Mouse (Mus musculus): Measurements from ENCODE around the gene Hcrtr1. TPM values are rescaled to one million over a fixed set of nuclear protein-coding genes. Genes with fewer than 3 reads are reported as not detected.

Gene Hcrtr1
- polyA plus RNA-seq, 1 experiment from 2014 or later: not detected

- H3K4me3 ChIP-seq (ENCODE audit: inconsistent target): no peak overlapping the region
These were observed 26.4 kb downstream of the Hcrtr1 start for GRCm38 (mm10) chr4:130112732-130113131.

GRCm38 (mm10) chr4:130112299-130112698, 26.9 kb downstream of the Hcrtr1 start:
- no peak overlapping the region for H3K4me3 ChIP-seq (ENCODE audit: inconsistent target)
- H3K79me2 ChIP-seq (ENCODE audit: inconsistent target): peaks cover 74% of the 10 kb centered on the region
- peaks cover 15% of the 10 kb centered on the region; the same call in 1 of the 2 replicates for H3K36me3 ChIP-seq (ENCODE audit: inconsistent target)
- WGBS (ENCODE audit: missing documents): 5% methylated on average over 7 of the region's 7 CpGs
- H3K27ac ChIP-seq: no peak overlapping the region

More at GRCm38 (mm10) chr4:130112732-130113131, 26.4 kb downstream of the Hcrtr1 start:
- Histone ChIP-seq H3K79me2 (ENCODE audit: inconsistent target) (peaks cover 72% of the 10 kb centered on the region), H3K36me3 (ENCODE audit: inconsistent target) (peaks cover 15% of the 10 kb centered on the region; the same call in 1 of the 2 replicates), H3K27ac (no peak overlapping the region)
- 90% methylated on average over 1 of the region's 1 CpGs for WGBS (ENCODE audit: missing documents)

- peaks cover 10% of the 10 kb centered on the region; the same call in 1 of the 2 replicates for H3K36me3 ChIP-seq (ENCODE audit: inconsistent target)
- WGBS (ENCODE audit: missing documents): 93% methylated on average over 7 of the region's 7 CpGs
- H3K4me3 ChIP-seq (ENCODE audit: inconsistent target): no peak overlapping the region
- no peak overlapping the region for H3K27ac ChIP-seq
- H3K79me2 ChIP-seq (ENCODE audit: inconsistent target): peaks cover 73% of the 10 kb centered on the region
These were observed 29.1 kb downstream of the Hcrtr1 start for GRCm38 (mm10) chr4:130110091-130110490.

GRCm38 (mm10) chr4:130109666-130110065, 29.5 kb downstream of the Hcrtr1 start:
- WGBS (ENCODE audit: missing documents): 93% methylated on average over 9 of the region's 9 CpGs
- Histone ChIP-seq H3K79me2 (ENCODE audit: inconsistent target) (peaks cover 69% of the 10 kb centered on the region), H3K36me3 (ENCODE audit: inconsistent target) (peaks cover 8% of the 10 kb centered on the region; the same call in 1 of the 2 replicates), H3K4me3 (ENCODE audit: inconsistent target) (no peak overlapping the region), H3K27ac (no peak overlapping the region)

GRCm38 (mm10) chr4:130108929-130109328, 30.2 kb downstream of the Hcrtr1 start:
- Histone ChIP-seq H3K27ac (no peak overlapping the region), H3K4me3 (ENCODE audit: inconsistent target) (no peak overlapping the region)
- 46% methylated on average over 3 of the region's 3 CpGs for WGBS (ENCODE audit: missing documents)

GRCm38 (mm10) chr4:130107444-130108131, 31.6 kb downstream of the Hcrtr1 start:
- H3K79me2 ChIP-seq (ENCODE audit: inconsistent target): peaks cover 50% of the 10 kb centered on the region
- H3K4me3 ChIP-seq (ENCODE audit: inconsistent target): peak overlapping the region; percentile 96
- no peaks in the 10 kb centered on the region for H3K36me3 ChIP-seq (ENCODE audit: inconsistent target)
- WGBS (ENCODE audit: missing documents): under 1% methylated on average over 39 of the region's 39 CpGs
- H3K27ac ChIP-seq: peak overlapping the region; percentile 62

More at GRCm38 (mm10) chr4:130108929-130109328, 30.2 kb downstream of the Hcrtr1 start:
- peaks cover 64% of the 10 kb centered on the region for H3K79me2 ChIP-seq (ENCODE audit: inconsistent target)
- peaks cover 8% of the 10 kb centered on the region; the same call in 1 of the 2 replicates for H3K36me3 ChIP-seq (ENCODE audit: inconsistent target)

- Histone ChIP-seq H3K79me2 (ENCODE audit: inconsistent target) (peaks cover 45% of the 10 kb centered on the region), H3K36me3 (ENCODE audit: inconsistent target) (no peaks in the 10 kb centered on the region), H3K27ac (peak overlapping the region; percentile 62), H3K4me3 (ENCODE audit: inconsistent target) (peak overlapping the region; percentile 96)
- 13% methylated on average over 14 of the region's 14 CpGs for WGBS (ENCODE audit: missing documents)
These were observed 32.1 kb downstream of the Hcrtr1 start for GRCm38 (mm10) chr4:130107065-130107443.

GRCm38 (mm10) chr4:130104584-130104983, 34.6 kb downstream of the Hcrtr1 start:
- Histone ChIP-seq H3K36me3 (ENCODE audit: inconsistent target) (no peaks in the 10 kb centered on the region), H3K4me3 (ENCODE audit: inconsistent target) (no peak overlapping the region), H3K79me2 (ENCODE audit: inconsistent target) (peaks cover 20% of the 10 kb centered on the region), H3K27ac (no peak overlapping the region)
- 47% methylated on average over 4 of the region's 4 CpGs for WGBS (ENCODE audit: missing documents)

- H3K4me3 ChIP-seq (ENCODE audit: inconsistent target): no peak overlapping the region
- H3K79me2 ChIP-seq (ENCODE audit: inconsistent target): peaks cover 11% of the 10 kb centered on the region
- no peak overlapping the region for H3K27ac ChIP-seq
- WGBS (ENCODE audit: missing documents): 89% methylated on average over 12 of the region's 12 CpGs
- H3K36me3 ChIP-seq (ENCODE audit: inconsistent target): no peaks in the 10 kb centered on the region
These were observed 35.5 kb downstream of the Hcrtr1 start for GRCm38 (mm10) chr4:130103632-130104031.

GRCm38 (mm10) chr4:130102111-130102651, 37.0 kb downstream of the Hcrtr1 start, which contains the start of gene Pef1:
Gene Pef1 (plus strand): TSS chr4:130102558.
- Histone ChIP-seq H3K27ac (no peak within 1 kb of the TSS), H3K79me2 (ENCODE audit: inconsistent target) (no peaks in the 10 kb centered on the region), H3K4me3 (ENCODE audit: inconsistent target) (no peak within 1 kb of the TSS), H3K36me3 (ENCODE audit: inconsistent target) (no peaks in the 10 kb centered on the region)
- WGBS (ENCODE audit: missing documents): 20% methylated on average over 6 of the region's 6 CpGs

GRCm38 (mm10) chr4:130101183-130101582, 38.0 kb downstream of the Hcrtr1 start:
- H3K4me3 ChIP-seq (ENCODE audit: inconsistent target): no peak overlapping the region
- WGBS (ENCODE audit: missing documents): 62% methylated on average over 7 of the region's 8 CpGs
- H3K36me3 ChIP-seq (ENCODE audit: inconsistent target): no peaks in the 10 kb centered on the region
- H3K27ac ChIP-seq: no peak overlapping the region
- no peaks in the 10 kb centered on the region for H3K79me2 ChIP-seq (ENCODE audit: inconsistent target)

- Histone ChIP-seq H3K4me3 (ENCODE audit: inconsistent target) (no peak overlapping the region), H3K79me2 (ENCODE audit: inconsistent target) (no peaks in the 10 kb centered on the region), H3K36me3 (ENCODE audit: inconsistent target) (no peaks in the 10 kb centered on the region), H3K27ac (no peak overlapping the region)
- WGBS (ENCODE audit: missing documents): 95% methylated on average over 3 of the region's 3 CpGs
These were observed 44.0 kb downstream of the Hcrtr1 start for GRCm38 (mm10) chr4:130095137-130095536.

- no peak overlapping the region for H3K4me3 ChIP-seq (ENCODE audit: inconsistent target)
- WGBS (ENCODE audit: missing documents): 21% methylated on average over 7 of the region's 7 CpGs
- H3K36me3 ChIP-seq (ENCODE audit: inconsistent target): no peaks in the 10 kb centered on the region
- no peak overlapping the region for H3K27ac ChIP-seq
- H3K79me2 ChIP-seq (ENCODE audit: inconsistent target): no peaks in the 10 kb centered on the region
These were observed 51.9 kb downstream of the Hcrtr1 start for GRCm38 (mm10) chr4:130087293-130087692.

- Histone ChIP-seq H3K27ac (no peak overlapping the region), H3K79me2 (ENCODE audit: inconsistent target) (no peaks in the 10 kb centered on the region), H3K4me3 (ENCODE audit: inconsistent target) (no peak overlapping the region), H3K36me3 (ENCODE audit: inconsistent target) (no peaks in the 10 kb centered on the region)
- 91% methylated on average over 12 of the region's 12 CpGs for WGBS (ENCODE audit: missing documents)
These were observed 53.8 kb downstream of the Hcrtr1 start for GRCm38 (mm10) chr4:130085246-130085820.
